Mouse (Mus musculus) heart, embryonic 12.5 days (tissue): Measurements from ENCODE around the gene Lfng. TPM values are rescaled to one million over a fixed set of nuclear protein-coding genes. Genes with fewer than 3 reads are reported as not detected.

Experiments used
- ATAC-seq: fragments of 200-750 bp; cut with Nextera tagmentation; 2 replicates; pipeline ENCODE4 v1.8.0; 2017; ENCODE audit warnings: moderate TSS enrichment, moderate library complexity; ENCODE audit not compliant: insufficient number of reproducible peaks, low FRiP score
- H3K27ac ChIP-seq: fragments of 300-500 bp; sonication (generic); 2 replicates; pipeline ENCODE4 v1.5.1; 2016; ENCODE audit warnings: mild to moderate bottlenecking, moderate library complexity; ENCODE audit not compliant: poor library complexity, severe bottlenecking
- H3K27me3 ChIP-seq: fragments of 300-500 bp; sonication (generic); replicated peaks from 2 replicates; pipeline ENCODE4 v1.6.1; 2016; ENCODE audit warnings: mild to moderate bottlenecking, moderate library complexity
- H3K36me3 ChIP-seq: fragments of 300-500 bp; sonication (generic); 2 replicates; pipeline ENCODE4 v1.6.1; 2016; ENCODE audit warnings: mild to moderate bottlenecking, moderate library complexity
- H3K4me1 ChIP-seq: fragments of 300-500 bp; sonication (generic); replicated peaks from 2 replicates; pipeline ENCODE4 v1.6.1; 2016; ENCODE audit warnings: mild to moderate bottlenecking
- H3K4me2 ChIP-seq: fragments of 300-500 bp; sonication (generic); 2 replicates; pipeline ENCODE4 v1.6.1; 2016; ENCODE audit warnings: mild to moderate bottlenecking, moderate library complexity
- H3K4me3 ChIP-seq: fragments of 300-500 bp; sonication (generic); 2 replicates; pipeline ENCODE4 v1.5.1; 2016; ENCODE audit warnings: mild to moderate bottlenecking
- H3K9ac ChIP-seq: fragments of 300-500 bp; sonication (generic); 2 replicates; pipeline ENCODE4 v1.6.1; 2016; ENCODE audit warnings: mild to moderate bottlenecking, moderate library complexity
- H3K9me3 ChIP-seq: fragments of 300-500 bp; sonication (generic); replicated peaks from 2 replicates; pipeline ENCODE4 v1.6.1; 2016; ENCODE audit warnings: mild to moderate bottlenecking, moderate library complexity
- whole genome bisulfite sequencing: fragments of 180-500 bp; shearing (Covaris S2); methylation state at CpG from one replicate; pipeline ENCODE4 v1.1.7; 2016; 5-methylcytosine and 5-hydroxymethylcytosine counted together
- polyA plus RNA-seq: library from polyadenylated mRNA; unstranded; fragments of >200 nt; fragmentation: Nextera tagmentation; extraction: Ambion mirVana; gene quantifications from 2 replicates; pipeline ENCODE4 v1.2.1, GENCODE M21; 2016

Gene Lfng
- polyA plus RNA-seq, 1 experiment from 2014 or later, result 2.9 TPM

- H3K36me3 ChIP-seq, result no peaks in the 10 kb centered on the region
- 1% methylated on average over 17 of the region's 17 CpGs for WGBS
- H3K4me2 ChIP-seq, result peak overlapping the region; percentile 83
- peak overlapping the region; percentile 53 for H3K4me3 ChIP-seq
- H3K4me1 ChIP-seq, result peaks cover 60% of the 10 kb centered on the region
- no peaks in the 10 kb centered on the region for H3K9me3 ChIP-seq
- H3K9ac ChIP-seq, result peak overlapping the region; percentile 59
- H3K27me3 ChIP-seq, result peaks cover 83% of the 10 kb centered on the region
- H3K27ac ChIP-seq, result no peak overlapping the region
- ATAC-seq, result no peak
These were observed 915 bp downstream of the Lfng start for GRCm38 (mm10) chr5:140607836-140608633.

GRCm38 (mm10) chr5:140608634-140609015 is 1.5 kb downstream of the Lfng start:
- peak overlapping the region; percentile 53 for H3K4me3 ChIP-seq
- H3K4me1 ChIP-seq, result peaks cover 60% of the 10 kb centered on the region
- no peak for ATAC-seq
- H3K9me3 ChIP-seq, result no peaks in the 10 kb centered on the region
- no peak overlapping the region for H3K27ac ChIP-seq
- H3K27me3 ChIP-seq, result peaks cover 88% of the 10 kb centered on the region
- H3K4me2 ChIP-seq, result peak overlapping the region; percentile 83
- 2% methylated on average over 16 of the region's 16 CpGs for WGBS
- H3K36me3 ChIP-seq, result no peaks in the 10 kb centered on the region
- H3K9ac ChIP-seq, result peak overlapping the region; percentile 59

GRCm38 (mm10) chr5:140609511-140610272 is 2.6 kb downstream of the Lfng start:
- peak overlapping the region; percentile 83 for H3K4me2 ChIP-seq
- peaks cover 80% of the 10 kb centered on the region for H3K27me3 ChIP-seq
- no peaks in the 10 kb centered on the region for H3K9me3 ChIP-seq
- H3K36me3 ChIP-seq, result no peaks in the 10 kb centered on the region
- no peak overlapping the region for H3K27ac ChIP-seq
- H3K4me1 ChIP-seq, result peaks cover 60% of the 10 kb centered on the region
- H3K4me3 ChIP-seq, result peak overlapping the region; percentile 53; the same call in 1 of the 2 replicates
- WGBS, result 20% methylated on average over 13 of the region's 13 CpGs
- no peak for ATAC-seq
- H3K9ac ChIP-seq, result peak overlapping the region; percentile 57

DNA sequence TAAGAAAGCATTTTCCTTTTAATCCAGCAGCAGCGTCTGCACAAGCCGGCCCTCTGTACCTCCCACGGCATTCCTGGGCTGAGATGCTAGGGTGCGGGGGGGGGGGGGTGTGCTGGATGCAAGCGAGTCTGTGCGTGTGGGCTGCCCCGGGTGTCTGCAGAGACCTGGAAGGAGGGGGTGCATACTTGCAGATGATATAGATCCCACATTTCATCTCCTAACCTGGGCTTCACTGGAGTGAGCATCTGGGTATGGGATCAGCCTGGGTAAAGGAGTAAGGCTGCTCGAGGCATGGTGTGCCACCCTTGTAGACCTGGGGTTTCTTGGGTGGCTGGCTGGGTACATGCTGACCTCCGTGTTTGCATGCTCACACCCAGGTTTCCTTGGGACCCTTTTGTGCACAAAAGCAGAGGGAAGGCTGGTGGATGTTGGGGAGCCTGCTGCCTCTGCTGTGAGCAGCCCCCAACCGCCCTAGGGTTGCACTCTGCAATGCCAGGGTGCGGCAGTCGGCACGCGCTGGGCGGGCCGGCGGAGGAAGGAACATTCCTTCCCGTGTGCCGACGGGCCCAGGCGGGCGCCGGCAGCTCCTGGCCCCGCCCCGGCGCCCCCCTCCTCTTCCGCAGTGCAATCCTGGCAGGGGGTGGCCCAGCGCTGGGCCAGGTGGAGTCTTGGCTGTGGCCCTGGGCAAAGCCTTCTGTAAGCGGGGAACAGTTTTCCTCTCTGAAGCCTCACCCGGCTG is 3.3 kb downstream of the Lfng start:
- Histone ChIP-seq H3K36me3 (no peaks in the 10 kb centered on the region), H3K27me3 (peaks cover 73% of the 10 kb centered on the region), H3K27ac (peak overlapping the region; percentile 35), H3K9me3 (no peaks in the 10 kb centered on the region), H3K4me1 (peaks cover 60% of the 10 kb centered on the region), H3K4me2 (peak overlapping the region; percentile 83), H3K4me3 (peak overlapping the region; percentile 35), H3K9ac (peak overlapping the region; percentile 57)
- ATAC-seq, result peak; percentile 40
- 4% methylated on average over 29 of the region's 30 CpGs for WGBS

- Histone ChIP-seq H3K9ac (peak overlapping the region; percentile 57), H3K4me1 (peaks cover 60% of the 10 kb centered on the region), H3K4me2 (peak overlapping the region; percentile 83), H3K36me3 (no peaks in the 10 kb centered on the region), H3K27ac (peak overlapping the region; percentile 35), H3K9me3 (no peaks in the 10 kb centered on the region), H3K4me3 (peak overlapping the region; percentile 35), H3K27me3 (peaks cover 66% of the 10 kb centered on the region)
- 13% methylated on average over 21 of the region's 21 CpGs for WGBS
- 0 out of 2 replicates have a peak, but pooled peaks have one; percentile 16 for ATAC-seq
These were observed 4.0 kb downstream of the Lfng start for GRCm38 (mm10) chr5:140611021-140611583.

- no peak for ATAC-seq
- peak overlapping the region; percentile 35 for H3K4me3 ChIP-seq
- peaks cover 60% of the 10 kb centered on the region for H3K27me3 ChIP-seq
- peak overlapping the region; percentile 57 for H3K9ac ChIP-seq
- no peaks in the 10 kb centered on the region for H3K36me3 ChIP-seq
- WGBS, result 32% methylated on average over 15 of the region's 15 CpGs
- peak overlapping the region; percentile 35; the same call in 1 of the 2 replicates for H3K27ac ChIP-seq
- H3K4me1 ChIP-seq, result peaks cover 54% of the 10 kb centered on the region
- H3K4me2 ChIP-seq, result peak overlapping the region; percentile 83
- no peaks in the 10 kb centered on the region for H3K9me3 ChIP-seq
These were observed 4.6 kb downstream of the Lfng start for GRCm38 (mm10) chr5:140611611-140612185.

DNA sequence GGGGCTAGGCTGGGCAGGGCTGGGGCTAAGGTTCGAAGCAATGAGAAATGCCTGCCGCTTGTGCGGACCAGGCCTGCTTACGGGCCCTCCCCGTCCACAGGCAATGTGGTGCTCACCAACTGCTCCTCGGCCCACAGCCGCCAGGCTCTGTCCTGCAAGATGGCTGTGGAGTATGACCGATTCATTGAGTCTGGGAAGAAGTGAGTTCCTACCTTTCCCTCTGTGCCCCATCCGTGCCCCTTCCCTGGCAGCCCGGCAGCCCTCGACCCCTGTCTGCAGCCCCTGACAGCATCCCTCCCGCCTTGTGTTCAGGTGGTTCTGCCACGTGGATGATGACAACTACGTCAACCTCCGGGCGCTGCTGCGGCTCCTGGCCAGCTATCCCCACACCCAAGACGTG is 5.1 kb downstream of the Lfng start:
- Histone ChIP-seq H3K4me3 (0 out of 2 replicates have a peak overlapping the region, but pooled peaks have one; percentile 35), H3K27me3 (peaks cover 55% of the 10 kb centered on the region), H3K9ac (no peak overlapping the region), H3K36me3 (no peaks in the 10 kb centered on the region), H3K4me2 (peak overlapping the region; percentile 83), H3K9me3 (no peaks in the 10 kb centered on the region), H3K27ac (no peak overlapping the region), H3K4me1 (peaks cover 49% of the 10 kb centered on the region)
- 74% methylated on average over 18 of the region's 18 CpGs for WGBS
- no peak for ATAC-seq

DNA sequence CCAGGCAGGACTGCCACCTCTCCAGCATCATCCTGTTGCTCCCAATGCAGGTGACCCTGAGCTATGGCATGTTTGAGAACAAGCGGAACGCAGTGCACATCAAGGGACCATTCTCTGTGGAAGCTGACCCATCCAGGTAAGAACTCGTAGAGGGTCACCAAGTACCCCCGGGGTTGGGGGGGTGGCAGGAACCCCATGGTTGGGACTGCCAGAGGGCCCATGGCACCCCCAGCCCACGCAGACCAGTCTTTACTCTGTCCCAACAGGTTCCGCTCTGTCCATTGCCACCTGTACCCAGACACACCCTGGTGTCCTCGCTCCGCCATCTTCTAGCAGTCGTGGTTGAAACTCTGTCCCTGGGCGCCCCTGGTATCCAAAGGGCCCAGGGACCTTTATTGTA is 7.0 kb downstream of the Lfng start:
- ATAC-seq, result no peak
- no peak overlapping the region for H3K27ac ChIP-seq
- 90% methylated on average over 10 of the region's 10 CpGs for WGBS

GRCm38 (mm10) chr5:140614837-140615236 is 7.7 kb downstream of the Lfng start:
- peaks cover 23% of the 10 kb centered on the region for H3K4me1 ChIP-seq
- H3K4me3 ChIP-seq, result no peak overlapping the region
- H3K9me3 ChIP-seq, result no peaks in the 10 kb centered on the region
- no peak overlapping the region for H3K4me2 ChIP-seq
- no peaks in the 10 kb centered on the region for H3K36me3 ChIP-seq
- 72% methylated on average over 4 of the region's 4 CpGs for WGBS
- no peak for ATAC-seq
- peaks cover 29% of the 10 kb centered on the region for H3K27me3 ChIP-seq
- H3K27ac ChIP-seq, result no peak overlapping the region
- H3K9ac ChIP-seq, result no peak overlapping the region

More for the DNA sequence above, 7.0 kb downstream of the Lfng start:
- Histone ChIP-seq H3K36me3 (no peaks in the 10 kb centered on the region), H3K9me3 (no peaks in the 10 kb centered on the region), H3K27me3 (peaks cover 36% of the 10 kb centered on the region), H3K4me1 (peaks cover 30% of the 10 kb centered on the region), H3K9ac (no peak overlapping the region), H3K4me3 (no peak overlapping the region), H3K4me2 (no peak overlapping the region)

- 82% methylated on average over 10 of the region's 10 CpGs for WGBS
- no peak overlapping the region for H3K4me3 ChIP-seq
- ATAC-seq, result no peak
- no peaks in the 10 kb centered on the region for H3K9me3 ChIP-seq
- H3K27me3 ChIP-seq, result peaks cover 22% of the 10 kb centered on the region
- H3K4me2 ChIP-seq, result no peak overlapping the region
- no peaks in the 10 kb centered on the region for H3K36me3 ChIP-seq
- no peak overlapping the region for H3K9ac ChIP-seq
- H3K27ac ChIP-seq, result no peak overlapping the region
- H3K4me1 ChIP-seq, result peaks cover 16% of the 10 kb centered on the region
These were observed 8.4 kb downstream of the Lfng start for GRCm38 (mm10) chr5:140615321-140616109.
